Mouse (Mus musculus): ENCODE data around the gene Cfap97d2. TPM values are rescaled to one million over a fixed set of nuclear protein-coding genes. Genes with fewer than 3 reads are reported as not detected.
"Not testable (repeated sequence)": the region's sequence is repeated elsewhere in the genome, so short reads cannot be mapped to it uniquely, and the experiment has no call there.

The Cfap97d2 gene
- total and polyA plus RNA-seq, 2 experiments from 2014 or later = not detected

DNA sequence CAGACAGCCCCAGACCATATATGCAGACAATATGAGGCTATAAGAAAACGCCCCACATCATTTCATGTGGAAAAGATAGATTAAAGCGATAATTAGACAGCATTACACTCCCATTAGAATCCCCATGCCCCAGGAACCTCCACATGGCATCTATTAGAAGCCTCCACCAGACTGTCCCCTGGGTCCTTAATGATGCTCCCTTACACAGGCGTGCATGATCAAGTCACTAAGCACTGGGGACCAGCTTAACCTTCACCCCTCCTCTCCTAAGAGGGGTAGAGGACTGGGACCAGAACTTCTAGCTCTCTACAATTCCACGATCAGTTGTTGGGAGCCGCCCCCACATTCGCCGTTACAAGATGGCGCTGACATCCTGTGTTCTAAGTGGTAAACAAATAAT is 13.3 kb downstream of the Cfap97d2 start:
- Histone ChIP-seq H3K27me3 (ENCODE audit: control insufficient read depth, insufficient read depth, low read length) (no peaks in the 10 kb centered on the region), H3K9me3 (replicated peaks; ENCODE audit: control insufficient read depth, low read length) (no peaks in the 10 kb centered on the region), H3K36me3 (replicated peaks; ENCODE audit: control insufficient read depth, insufficient read depth, low read length) (no peaks in the 10 kb centered on the region), H3K27ac (ENCODE audit: low read depth) (no peak overlapping the region), H3K4me1 (ENCODE audit: control insufficient read depth, insufficient read depth) (no peaks in the 10 kb centered on the region), H3K9ac (replicated peaks; ENCODE audit: low read depth, low read length) (no peak overlapping the region), H3K4me3 (ENCODE audit: low read depth, low read length) (no peak overlapping the region), H3K4me2 (ENCODE audit: low read depth, low read length) (no peak overlapping the region)
- no peak for DNase-seq (ENCODE audit: low spot score)
- 85% methylated on average over 8 of the region's 8 CpGs for WGBS
- ATAC-seq (ENCODE audit: insufficient read depth, low read depth) = no peak
- TF ChIP-seq EP300 (IDR thresholded peaks at IDR 0.05; ENCODE audit: low read depth) = no peak
- TF ChIP-seq CTCF (IDR thresholded peaks at IDR 0.05; ENCODE audit: low read depth) = no peak

DNA sequence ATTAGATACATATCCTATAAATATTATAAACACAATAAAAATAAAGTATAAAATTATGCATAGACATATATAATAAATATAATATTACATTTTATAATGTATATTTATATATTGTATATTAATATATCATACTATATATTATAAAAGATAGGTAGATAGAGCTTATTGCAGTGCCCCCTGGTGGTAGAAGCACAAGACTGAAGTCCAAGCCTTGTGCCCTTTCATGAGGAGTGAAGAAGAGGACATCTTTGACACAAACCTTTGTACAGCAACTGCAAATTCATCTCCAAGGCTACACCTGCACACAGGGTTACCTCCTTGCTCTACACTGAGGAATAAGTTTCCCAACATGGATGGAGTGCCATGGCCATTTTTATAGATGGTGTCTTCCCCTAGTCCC is 20.0 kb downstream of the Cfap97d2 start:
- Histone ChIP-seq H3K4me2 (ENCODE audit: low read depth, low read length) (no peak overlapping the region), H3K9me3 (replicated peaks; ENCODE audit: control insufficient read depth, low read length) (no peaks in the 10 kb centered on the region), H3K4me3 (ENCODE audit: low read depth, low read length) (no peak overlapping the region), H3K4me1 (ENCODE audit: control insufficient read depth, insufficient read depth) (no peaks in the 10 kb centered on the region), H3K9ac (replicated peaks; ENCODE audit: low read depth, low read length) (no peak overlapping the region), H3K27ac (ENCODE audit: low read depth) (no peak overlapping the region), H3K27me3 (ENCODE audit: control insufficient read depth, insufficient read depth, low read length) (no peaks in the 10 kb centered on the region), H3K36me3 (replicated peaks; ENCODE audit: control insufficient read depth, insufficient read depth, low read length) (no peaks in the 10 kb centered on the region)
- DNase-seq (ENCODE audit: low spot score) (peak; percentile 55), ATAC-seq (ENCODE audit: insufficient read depth, low read depth) (no peak)
- no peak for TF ChIP-seq EP300 (IDR thresholded peaks at IDR 0.05; ENCODE audit: low read depth)
- TF ChIP-seq CTCF (IDR thresholded peaks at IDR 0.05; ENCODE audit: low read depth) = peak; percentile 55

DNA sequence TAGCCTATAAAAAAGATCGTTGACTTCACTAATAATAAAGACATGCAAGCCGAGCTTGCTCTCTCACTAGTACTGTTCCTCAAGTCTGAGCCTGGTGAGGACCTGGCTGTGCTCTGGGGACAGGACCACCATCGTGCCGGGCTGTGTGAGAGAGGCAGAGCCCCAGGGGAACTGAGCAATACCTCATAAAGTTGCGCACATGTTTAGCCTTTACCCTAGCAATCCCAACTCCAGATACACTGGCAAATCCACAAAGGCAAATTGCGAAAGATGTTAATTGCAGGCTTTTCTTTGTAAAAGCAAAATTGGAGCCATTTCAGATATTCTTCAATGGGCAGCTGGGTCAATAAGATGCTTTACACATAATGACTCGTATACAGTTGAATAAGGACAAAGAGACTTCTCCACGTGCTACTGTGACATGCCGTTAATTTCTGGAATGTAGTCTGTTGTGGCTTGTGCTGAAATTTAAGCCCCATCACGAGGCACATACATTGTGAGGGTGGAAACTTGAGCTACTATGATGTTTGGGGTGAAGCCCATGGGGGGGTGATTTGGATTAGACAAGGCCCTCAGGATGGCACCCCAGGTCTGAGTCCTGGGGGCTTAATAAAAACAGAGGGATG is 21.9 kb downstream of the Cfap97d2 start:
- no peaks in the 10 kb centered on the region for H3K27me3 ChIP-seq (ENCODE audit: control insufficient read depth, insufficient read depth, low read length)
- no peaks in the 10 kb centered on the region for H3K36me3 ChIP-seq (replicated peaks; ENCODE audit: control insufficient read depth, insufficient read depth, low read length)
- H3K9me3 ChIP-seq (replicated peaks; ENCODE audit: control insufficient read depth, low read length) = no peaks in the 10 kb centered on the region
- H3K27ac ChIP-seq (ENCODE audit: low read depth) = no peak overlapping the region
- H3K9ac ChIP-seq (replicated peaks; ENCODE audit: low read depth, low read length) = no peak overlapping the region
- WGBS = 67% methylated on average over 10 of the region's 10 CpGs
- ATAC-seq (ENCODE audit: insufficient read depth, low read depth) = no peak
- H3K4me1 ChIP-seq (ENCODE audit: control insufficient read depth, insufficient read depth) = no peaks in the 10 kb centered on the region
- no peak overlapping the region for H3K4me3 ChIP-seq (ENCODE audit: low read depth, low read length)
- no peak for DNase-seq (ENCODE audit: low spot score)
- TF ChIP-seq EP300 (IDR thresholded peaks at IDR 0.05; ENCODE audit: low read depth) (no peak), CTCF (IDR thresholded peaks at IDR 0.05; ENCODE audit: low read depth) (no peak)
- H3K4me2 ChIP-seq (ENCODE audit: low read depth, low read length) = no peak overlapping the region

DNA sequence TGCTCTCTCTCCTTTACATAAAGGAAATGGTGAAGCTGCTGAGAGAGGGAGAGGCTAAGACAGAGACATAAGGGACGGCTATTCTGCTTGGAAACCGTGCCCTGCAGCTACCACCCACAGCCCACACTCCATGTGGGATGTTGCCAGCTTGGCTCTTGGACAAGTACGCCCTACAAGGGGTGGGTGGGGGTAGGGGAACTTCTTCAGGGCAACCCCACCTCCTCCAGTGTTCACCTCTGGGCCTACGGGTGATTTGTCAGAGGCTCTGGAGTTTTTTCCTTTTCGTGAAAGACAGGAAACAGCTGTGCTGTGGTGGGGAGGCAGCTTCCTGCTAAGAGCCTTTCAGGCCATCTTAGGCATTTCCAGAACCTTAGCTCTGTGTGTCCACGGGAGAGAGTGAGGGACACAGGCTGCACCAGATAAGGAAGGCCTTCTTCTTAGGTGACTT is 34.7 kb downstream of the Cfap97d2 start:
- peak; percentile 73 for ATAC-seq (ENCODE audit: insufficient read depth, low read depth)
- peak; percentile 67 for DNase-seq (ENCODE audit: low spot score)
- TF ChIP-seq CTCF (IDR thresholded peaks at IDR 0.05; ENCODE audit: low read depth) = no peak
- no peak for TF ChIP-seq EP300 (IDR thresholded peaks at IDR 0.05; ENCODE audit: low read depth)
- 0 out of 2 replicates have a peak overlapping the region, but pooled peaks have one; percentile 15 for H3K9ac ChIP-seq (replicated peaks; ENCODE audit: low read depth, low read length)
- H3K4me3 ChIP-seq (ENCODE audit: low read depth, low read length) = no peak overlapping the region
- no peaks in the 10 kb centered on the region for H3K9me3 ChIP-seq (replicated peaks; ENCODE audit: control insufficient read depth, low read length)
- H3K4me1 ChIP-seq (ENCODE audit: control insufficient read depth, insufficient read depth) = peaks cover 3% of the 10 kb centered on the region; the same call in 1 of the 2 replicates
- H3K4me2 ChIP-seq (ENCODE audit: low read depth, low read length) = peak overlapping the region; percentile 18; the same call in 1 of the 2 replicates
- H3K27me3 ChIP-seq (ENCODE audit: control insufficient read depth, insufficient read depth, low read length) = no peaks in the 10 kb centered on the region
- H3K36me3 ChIP-seq (replicated peaks; ENCODE audit: control insufficient read depth, insufficient read depth, low read length) = no peaks in the 10 kb centered on the region
- WGBS = 24% methylated on average over 6 of the region's 6 CpGs
- peak overlapping the region; percentile 85 for H3K27ac ChIP-seq (ENCODE audit: low read depth)

DNA sequence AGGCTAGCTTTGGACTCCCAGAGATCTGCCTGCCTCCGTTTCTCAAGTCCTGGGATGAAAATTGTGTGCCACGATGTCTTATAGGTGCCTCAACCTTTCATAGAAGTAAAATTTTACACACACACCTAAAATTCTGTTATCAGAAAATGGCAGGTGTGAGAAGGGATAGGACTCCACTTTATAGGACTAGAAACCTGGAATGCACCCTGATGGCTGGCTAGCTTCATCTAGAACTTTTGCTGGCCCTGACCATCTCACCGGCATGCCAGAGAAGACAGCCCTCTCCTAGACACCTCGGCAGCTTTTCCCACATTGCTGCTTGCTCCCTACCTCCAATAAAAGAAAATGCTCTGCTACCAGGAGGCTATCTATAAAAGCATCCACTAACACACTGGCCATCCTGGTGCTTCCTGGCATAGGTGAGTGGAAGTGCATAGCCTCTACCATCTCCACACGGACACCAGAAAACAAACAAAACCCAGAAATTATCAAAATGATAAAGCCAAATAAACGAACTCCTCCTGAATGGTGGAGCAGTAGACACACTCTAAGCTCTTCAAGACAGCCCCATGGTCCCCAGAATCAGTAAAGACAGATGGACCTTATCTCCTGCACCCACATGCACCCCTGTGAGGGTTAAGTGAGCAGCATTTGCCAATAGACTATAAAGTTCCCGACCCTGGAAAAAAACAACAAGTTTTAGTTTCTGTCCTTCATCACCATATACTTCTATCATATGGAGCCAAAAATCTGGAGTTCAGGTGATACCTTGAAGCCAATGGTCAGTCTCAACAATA is 35.3 kb downstream of the Cfap97d2 start:
- WGBS = 63% methylated on average over 7 of the region's 7 CpGs
- DNase-seq (ENCODE audit: low spot score) (no peak), ATAC-seq (ENCODE audit: insufficient read depth, low read depth) (no peak)
- Histone ChIP-seq H3K9me3 (replicated peaks; ENCODE audit: control insufficient read depth, low read length) (no peaks in the 10 kb centered on the region), H3K36me3 (replicated peaks; ENCODE audit: control insufficient read depth, insufficient read depth, low read length) (no peaks in the 10 kb centered on the region), H3K27me3 (ENCODE audit: control insufficient read depth, insufficient read depth, low read length) (no peaks in the 10 kb centered on the region), H3K9ac (replicated peaks; ENCODE audit: low read depth, low read length) (no peak overlapping the region), H3K4me1 (ENCODE audit: control insufficient read depth, insufficient read depth) (peaks cover 3% of the 10 kb centered on the region; the same call in 1 of the 2 replicates), H3K4me3 (ENCODE audit: low read depth, low read length) (no peak overlapping the region), H3K4me2 (ENCODE audit: low read depth, low read length) (no peak overlapping the region), H3K27ac (ENCODE audit: low read depth) (peak overlapping the region; percentile 85)
- TF ChIP-seq CTCF (IDR thresholded peaks at IDR 0.05; ENCODE audit: low read depth) (no peak), EP300 (IDR thresholded peaks at IDR 0.05; ENCODE audit: low read depth) (no peak)

DNA sequence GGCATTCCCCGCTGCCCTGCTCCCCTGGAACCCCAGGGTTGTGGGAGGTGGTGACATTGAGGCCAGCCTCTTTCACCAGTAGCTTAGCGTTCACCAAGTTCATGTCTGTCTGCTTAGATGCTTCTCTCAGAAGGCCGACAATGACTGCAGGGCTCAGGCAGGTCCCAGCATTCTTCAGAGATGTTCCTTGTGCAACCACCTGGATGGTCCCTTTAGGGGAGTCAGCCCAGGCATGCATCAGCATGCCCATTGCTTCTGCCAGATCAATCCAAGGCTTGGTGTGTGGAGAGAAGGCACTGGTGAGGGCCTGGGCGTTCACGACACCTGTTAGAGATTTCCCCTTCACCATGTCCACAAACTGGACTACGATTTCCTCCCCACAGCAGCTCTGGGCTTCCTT is 40.5 kb downstream of the Cfap97d2 start:
- not testable (repeated sequence) for H3K4me3 ChIP-seq (ENCODE audit: low read depth, low read length); H3K4me2 ChIP-seq (ENCODE audit: low read depth, low read length); H3K4me1 ChIP-seq (ENCODE audit: control insufficient read depth, insufficient read depth); DNase-seq (ENCODE audit: low spot score); H3K27me3 ChIP-seq (ENCODE audit: control insufficient read depth, insufficient read depth, low read length); H3K36me3 ChIP-seq (replicated peaks; ENCODE audit: control insufficient read depth, insufficient read depth, low read length); ATAC-seq (ENCODE audit: insufficient read depth, low read depth); H3K9ac ChIP-seq (replicated peaks; ENCODE audit: low read depth, low read length); H3K27ac ChIP-seq (ENCODE audit: low read depth); H3K9me3 ChIP-seq (replicated peaks; ENCODE audit: control insufficient read depth, low read length)
- WGBS = 89% methylated on average over 5 of the region's 6 CpGs

Data from heart, postnatal 0 days (tissue).